Mouse (Mus musculus): ENCODE data around the gene Trim43b. TPM values are rescaled to one million over a fixed set of nuclear protein-coding genes. Genes with fewer than 3 reads are reported as not detected.
A peak's percentile ranks its signal among the peaks of the same experiment; 100 is the strongest.
"Not testable (repeated sequence)": the region's sequence is repeated elsewhere in the genome, so short reads cannot be mapped to it uniquely, and the experiment has no call there.

Trim43b gene
- not detected in 2 replicates for polyA plus RNA-seq (2016; fragmentation: Nextera tagmentation; extraction: Ambion mirVana)

DNA sequence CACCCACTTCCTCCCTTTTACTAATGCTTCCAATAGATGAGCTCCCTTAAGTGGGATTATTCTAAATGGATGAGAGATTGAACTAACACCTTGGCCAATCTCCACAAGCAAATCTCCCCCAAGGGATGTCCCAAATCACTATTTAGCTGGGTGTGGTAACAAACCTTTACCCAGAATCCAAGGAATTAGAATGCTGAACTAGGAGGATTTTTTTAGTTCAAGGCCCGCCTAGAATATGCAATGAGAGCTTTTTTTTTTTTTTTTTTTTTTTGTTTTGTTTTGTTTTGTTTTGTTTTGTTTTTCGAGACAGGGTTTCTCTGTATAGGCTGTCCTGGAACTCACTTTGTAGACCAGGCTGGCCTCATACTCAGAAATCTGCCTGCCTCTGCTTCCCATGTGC, at the start of gene Trim43b:
TSS of gene Trim43b (minus strand) at position 101 of the 400 bp plus-strand sequence.
- WGBS: 92% methylated on average over 1 of the region's 2 CpGs
- not testable (repeated sequence) for H3K27ac ChIP-seq; H3K9me3 ChIP-seq (replicated peaks); ATAC-seq (ENCODE audit: low FRiP score); H3K36me3 ChIP-seq; H3K4me3 ChIP-seq; H3K4me1 ChIP-seq; H3K27me3 ChIP-seq; H3K9ac ChIP-seq; H3K4me2 ChIP-seq (replicated peaks)

- H3K9me3 ChIP-seq (replicated peaks); H3K27me3 ChIP-seq; ATAC-seq (ENCODE audit: low FRiP score); H3K27ac ChIP-seq; H3K4me1 ChIP-seq; H3K9ac ChIP-seq; H3K36me3 ChIP-seq; H3K4me2 ChIP-seq (replicated peaks); H3K4me3 ChIP-seq: not testable (repeated sequence)
- WGBS: 92% methylated on average over 7 of the region's 7 CpGs
These were observed 11.9 kb upstream of the Trim43b start for GRCm38 (mm10) chr9:89104576-89104975.

GRCm38 (mm10) chr9:89086746-89087145, 5.9 kb downstream of the Trim43b start:
- H3K27me3 ChIP-seq; ATAC-seq (ENCODE audit: low FRiP score); H3K9me3 ChIP-seq (replicated peaks); H3K36me3 ChIP-seq; H3K4me2 ChIP-seq (replicated peaks); H3K9ac ChIP-seq; H3K27ac ChIP-seq; H3K4me3 ChIP-seq; H3K4me1 ChIP-seq: not testable (repeated sequence)
- WGBS: 94% methylated on average over 13 of the region's 13 CpGs

GRCm38 (mm10) chr9:89079637-89080036, 13.0 kb downstream of the Trim43b start:
- not testable (repeated sequence) for H3K36me3 ChIP-seq; H3K4me1 ChIP-seq; H3K9me3 ChIP-seq (replicated peaks); H3K27me3 ChIP-seq; H3K27ac ChIP-seq; H3K4me2 ChIP-seq (replicated peaks); ATAC-seq (ENCODE audit: low FRiP score); H3K9ac ChIP-seq; H3K4me3 ChIP-seq
- 85% methylated on average over 10 of the region's 10 CpGs for WGBS

DNA sequence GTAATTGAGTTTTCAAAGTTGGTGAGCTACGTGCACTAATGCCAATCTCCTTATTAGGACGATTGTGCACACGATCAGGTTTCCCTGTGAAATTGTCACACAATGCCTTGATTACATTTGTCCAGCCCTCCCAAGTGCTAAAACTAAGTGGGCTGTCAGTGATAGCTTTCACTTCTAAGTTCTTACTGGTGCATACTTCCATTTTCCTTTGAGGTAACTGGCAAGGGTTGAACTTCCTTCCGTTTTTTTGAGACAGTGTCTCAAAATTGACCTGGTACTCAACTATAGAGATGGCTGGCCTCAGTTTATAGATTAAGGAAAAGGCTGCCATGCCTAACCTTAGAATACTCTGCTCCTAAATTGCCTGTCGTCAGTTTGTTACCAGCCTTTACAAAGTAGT, 16.1 kb downstream of the Trim43b start:
- not testable (repeated sequence) for H3K4me1 ChIP-seq; H3K9me3 ChIP-seq (replicated peaks); H3K27me3 ChIP-seq; H3K36me3 ChIP-seq; ATAC-seq (ENCODE audit: low FRiP score); H3K9ac ChIP-seq; H3K27ac ChIP-seq; H3K4me3 ChIP-seq; H3K4me2 ChIP-seq (replicated peaks)
- WGBS: 92% methylated on average over 2 of the region's 5 CpGs

- H3K4me2 ChIP-seq (replicated peaks): not testable (repeated sequence)
These were observed 25.5 kb downstream of the Trim43b start for GRCm38 (mm10) chr9:89067143-89067501.

DNA sequence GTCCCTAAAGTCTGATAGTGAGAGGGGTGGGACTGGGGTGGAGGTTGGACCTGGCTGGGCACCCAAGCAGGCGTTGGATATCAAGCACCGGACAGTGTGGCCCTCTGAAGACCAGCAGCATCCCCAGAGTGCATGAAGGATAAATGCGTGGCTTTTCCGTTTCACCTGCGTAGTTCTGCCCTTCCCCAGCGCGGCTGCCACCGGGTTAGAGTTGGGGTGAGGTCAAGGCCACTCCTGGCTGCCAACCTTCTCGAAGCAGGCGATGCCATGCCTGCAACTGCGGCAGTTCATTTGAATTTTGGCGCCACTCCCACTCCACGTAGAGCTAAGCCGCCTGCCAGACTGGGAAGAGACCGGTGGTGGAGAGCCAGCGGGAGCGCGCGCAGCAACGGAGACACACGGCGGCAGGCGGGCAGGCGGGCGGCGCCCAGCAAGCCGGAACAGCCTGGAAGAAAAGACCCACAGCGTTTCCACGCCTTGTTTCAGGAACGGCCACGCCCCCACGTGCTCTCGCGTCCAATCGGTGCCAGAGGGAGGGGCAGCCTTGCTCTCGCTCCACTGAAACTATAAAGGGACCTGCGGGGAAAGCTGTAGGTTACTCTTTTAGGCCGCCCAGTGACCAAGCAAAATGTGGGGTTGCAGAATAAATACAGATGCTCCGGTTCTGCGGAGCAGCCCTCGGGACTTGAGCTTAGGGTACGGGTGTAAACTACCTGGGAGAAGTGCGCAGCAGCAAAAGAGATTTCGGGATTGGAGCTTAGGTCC, 26.1 kb downstream of the Trim43b start:
- peak; percentile 99 for ATAC-seq (ENCODE audit: low FRiP score)
- not testable (repeated sequence) for H3K4me1 ChIP-seq; H3K9me3 ChIP-seq (replicated peaks); H3K27ac ChIP-seq; H3K36me3 ChIP-seq; H3K27me3 ChIP-seq; H3K9ac ChIP-seq
- WGBS: 66% methylated on average over 39 of the region's 44 CpGs
- Histone ChIP-seq H3K4me2 (replicated peaks) (peak overlapping the region; percentile 29), H3K4me3 (0 out of 2 replicates have a peak overlapping the region, but pooled peaks have one; percentile 11)

More at GRCm38 (mm10) chr9:89067143-89067501, 25.5 kb downstream of the Trim43b start:
- not testable (repeated sequence) for H3K9me3 ChIP-seq (replicated peaks); H3K27ac ChIP-seq; H3K9ac ChIP-seq; H3K36me3 ChIP-seq; H3K27me3 ChIP-seq; H3K4me3 ChIP-seq; H3K4me1 ChIP-seq; ATAC-seq (ENCODE audit: low FRiP score)
- WGBS: 91% methylated on average over 4 of the region's 6 CpGs

Other genes starting within 250 kb of the Trim43b start
- not detected in 2 replicates for gene Bcl2a1a, start 135.9 kb downstream of the Trim43b start, polyA plus RNA-seq (2016; fragmentation: Nextera tagmentation; extraction: Ambion mirVana)
- not detected in 2 replicates for gene Bcl2a1b, start 106.4 kb upstream of the Trim43b start, polyA plus RNA-seq (2016; fragmentation: Nextera tagmentation; extraction: Ambion mirVana)
- gene Gm29094, start 106.5 kb upstream of the Trim43b start, polyA plus RNA-seq (2016; fragmentation: Nextera tagmentation; extraction: Ambion mirVana): 0.73 TPM in 1 of 2 replicates, not detected in the other
- 17.4 and 22.4 TPM in 2 replicates for gene Mthfs, start 117.8 kb upstream of the Trim43b start, polyA plus RNA-seq (2016; fragmentation: Nextera tagmentation; extraction: Ambion mirVana)

Data from hindbrain, embryonic 12.5 days (tissue).